Mouse (Mus musculus) midbrain, embryonic 10.5 days (tissue): ENCODE data around the gene Phf21b. TPM values are rescaled to one million over a fixed set of nuclear protein-coding genes. Genes with fewer than 3 reads are reported as not detected.

Source experiments
- DNase-seq: peaks from one replicate; pipeline ENCODE4 v3.0.0-alpha.2; 2017; ENCODE audit warnings: low spot score
- H3K27ac ChIP-seq: fragments of 300-500 bp; sonication (generic); replicated peaks from 2 replicates; pipeline ENCODE4 v1.5.1; 2016; ENCODE audit warnings: mild to moderate bottlenecking
- H3K27me3 ChIP-seq: fragments of 300-500 bp; sonication (generic); 2 replicates; pipeline ENCODE4 v1.6.1; 2016; ENCODE audit warnings: low read depth, mild to moderate bottlenecking; ENCODE audit not compliant: poor library complexity, severe bottlenecking
- H3K36me3 ChIP-seq: fragments of 300-500 bp; sonication (generic); 2 replicates; pipeline ENCODE4 v1.6.1; 2016; ENCODE audit warnings: mild to moderate bottlenecking, moderate library complexity
- H3K4me1 ChIP-seq: fragments of 300-500 bp; sonication (generic); 2 replicates; pipeline ENCODE4 v1.6.1; 2016
- H3K4me3 ChIP-seq: fragments of 300-500 bp; sonication (generic); 2 replicates; pipeline ENCODE4 v1.5.1; 2016; ENCODE audit warnings: mild to moderate bottlenecking, moderate library complexity
- H3K9me3 ChIP-seq: fragments of 300-500 bp; sonication (generic); replicated peaks from 2 replicates; pipeline ENCODE4 v1.6.1; 2016; ENCODE audit warnings: mild to moderate bottlenecking
- WGBS: fragments of 180-500 bp; shearing (Covaris S2); methylation state at CpG from one replicate; pipeline ENCODE4 v1.1.7; 2016; 5-methylcytosine and 5-hydroxymethylcytosine counted together
- polyA plus RNA-seq: library from polyadenylated mRNA; unstranded; fragments of >200 nt; fragmentation: Nextera tagmentation; extraction: Ambion mirVana; gene quantifications from 2 replicates; pipeline ENCODE4 v1.2.1, GENCODE M21; 2016

Phf21b gene
- polyA plus RNA-seq, 1 experiment from 2014 or later = 9.5 TPM

GRCm38 (mm10) chr15:84840560-84840959 is 15.3 kb downstream of the Phf21b start:
- Histone ChIP-seq H3K27me3 (no peaks in the 10 kb centered on the region), H3K27ac (no peak overlapping the region), H3K36me3 (peaks cover 42% of the 10 kb centered on the region), H3K4me1 (peaks cover 61% of the 10 kb centered on the region), H3K9me3 (no peaks in the 10 kb centered on the region), H3K4me3 (no peak overlapping the region)
- DNase-seq = no peak
- 79% methylated on average over 3 of the region's 3 CpGs for WGBS

GRCm38 (mm10) chr15:84839521-84839920 is 16.3 kb downstream of the Phf21b start:
- peaks cover 51% of the 10 kb centered on the region for H3K4me1 ChIP-seq
- DNase-seq = no peak
- no peak overlapping the region for H3K4me3 ChIP-seq
- H3K27me3 ChIP-seq = no peaks in the 10 kb centered on the region
- no peak overlapping the region for H3K27ac ChIP-seq
- H3K36me3 ChIP-seq = peaks cover 42% of the 10 kb centered on the region
- WGBS = 88% methylated on average over 3 of the region's 3 CpGs
- no peaks in the 10 kb centered on the region for H3K9me3 ChIP-seq

- no peak for DNase-seq
- Histone ChIP-seq H3K27ac (no peak overlapping the region), H3K4me1 (peaks cover 47% of the 10 kb centered on the region), H3K9me3 (no peaks in the 10 kb centered on the region), H3K36me3 (peaks cover 33% of the 10 kb centered on the region), H3K4me3 (no peak overlapping the region), H3K27me3 (no peaks in the 10 kb centered on the region)
- 94% methylated on average over 6 of the region's 6 CpGs for WGBS
Measured at GRCm38 (mm10) chr15:84837896-84838295, 18.0 kb downstream of the Phf21b start.

GRCm38 (mm10) chr15:84829416-84829815 is 26.4 kb downstream of the Phf21b start:
- Histone ChIP-seq H3K4me3 (no peak overlapping the region), H3K27ac (no peak overlapping the region), H3K9me3 (0 out of 2 replicates have a peak, but pooled peaks cover 4% of the 10 kb centered on the region), H3K36me3 (peaks cover 41% of the 10 kb centered on the region), H3K27me3 (no peaks in the 10 kb centered on the region), H3K4me1 (peaks cover 52% of the 10 kb centered on the region)
- DNase-seq = peak; percentile 77
- WGBS = 22% methylated on average over 15 of the region's 15 CpGs

GRCm38 (mm10) chr15:84828603-84829002 is 27.2 kb downstream of the Phf21b start:
- H3K9me3 ChIP-seq = 0 out of 2 replicates have a peak, but pooled peaks cover 4% of the 10 kb centered on the region
- H3K4me1 ChIP-seq = peaks cover 47% of the 10 kb centered on the region
- DNase-seq = no peak
- H3K27me3 ChIP-seq = no peaks in the 10 kb centered on the region
- WGBS = 93% methylated on average over 12 of the region's 12 CpGs
- no peak overlapping the region for H3K27ac ChIP-seq
- peaks cover 47% of the 10 kb centered on the region for H3K36me3 ChIP-seq
- H3K4me3 ChIP-seq = no peak overlapping the region

- H3K27ac ChIP-seq = no peak overlapping the region
- H3K27me3 ChIP-seq = no peaks in the 10 kb centered on the region
- H3K4me1 ChIP-seq = peaks cover 15% of the 10 kb centered on the region; the same call in 1 of the 2 replicates
- WGBS = 94% methylated on average over 4 of the region's 4 CpGs
- H3K9me3 ChIP-seq = 0 out of 2 replicates have a peak, but pooled peaks cover 4% of the 10 kb centered on the region
- no peak overlapping the region for H3K4me3 ChIP-seq
- DNase-seq = no peak
- H3K36me3 ChIP-seq = peaks cover 60% of the 10 kb centered on the region
Measured at GRCm38 (mm10) chr15:84823086-84823485, 32.8 kb downstream of the Phf21b start.

- peaks cover 67% of the 10 kb centered on the region for H3K36me3 ChIP-seq
- no peak overlapping the region for H3K4me3 ChIP-seq
- H3K27me3 ChIP-seq = no peaks in the 10 kb centered on the region
- no peak overlapping the region for H3K27ac ChIP-seq
- WGBS = 93% methylated on average over 4 of the region's 4 CpGs
- DNase-seq = no peak
- H3K4me1 ChIP-seq = peaks cover 8% of the 10 kb centered on the region
- H3K9me3 ChIP-seq = 0 out of 2 replicates have a peak, but pooled peaks cover 4% of the 10 kb centered on the region
Measured at GRCm38 (mm10) chr15:84820811-84821210, 35.0 kb downstream of the Phf21b start.

GRCm38 (mm10) chr15:84818284-84818683 is 37.6 kb downstream of the Phf21b start:
- Histone ChIP-seq H3K36me3 (peaks cover 66% of the 10 kb centered on the region), H3K4me1 (peaks cover 23% of the 10 kb centered on the region)
- 91% methylated on average over 11 of the region's 11 CpGs for WGBS

GRCm38 (mm10) chr15:84817589-84817988 is 38.3 kb downstream of the Phf21b start:
- Histone ChIP-seq H3K4me3 (no peak overlapping the region), H3K9me3 (no peaks in the 10 kb centered on the region), H3K27me3 (no peaks in the 10 kb centered on the region), H3K27ac (no peak overlapping the region), H3K4me1 (peaks cover 30% of the 10 kb centered on the region), H3K36me3 (peaks cover 64% of the 10 kb centered on the region)
- no peak for DNase-seq
- 83% methylated on average over 3 of the region's 3 CpGs for WGBS

More at GRCm38 (mm10) chr15:84818284-84818683, 37.6 kb downstream of the Phf21b start:
- no peak overlapping the region for H3K4me3 ChIP-seq
- no peak for DNase-seq
- no peak overlapping the region for H3K27ac ChIP-seq
- no peaks in the 10 kb centered on the region for H3K9me3 ChIP-seq
- no peaks in the 10 kb centered on the region for H3K27me3 ChIP-seq

- WGBS = 63% methylated on average over 4 of the region's 4 CpGs
- Histone ChIP-seq H3K9me3 (no peaks in the 10 kb centered on the region), H3K4me1 (peaks cover 40% of the 10 kb centered on the region), H3K36me3 (peaks cover 62% of the 10 kb centered on the region), H3K4me3 (no peak overlapping the region), H3K27ac (no peak overlapping the region), H3K27me3 (no peaks in the 10 kb centered on the region)
- DNase-seq = no peak
Measured at GRCm38 (mm10) chr15:84815171-84815570, 40.7 kb downstream of the Phf21b start.

GRCm38 (mm10) chr15:84812831-84813357 is 43.0 kb downstream of the Phf21b start:
- H3K36me3 ChIP-seq = peaks cover 70% of the 10 kb centered on the region
- no peak for DNase-seq
- no peak overlapping the region; the same call in 1 of the 2 replicates for H3K27ac ChIP-seq
- 90% methylated on average over 11 of the region's 11 CpGs for WGBS
- H3K4me1 ChIP-seq = peaks cover 40% of the 10 kb centered on the region
- H3K9me3 ChIP-seq = no peaks in the 10 kb centered on the region
- H3K27me3 ChIP-seq = no peaks in the 10 kb centered on the region
- H3K4me3 ChIP-seq = no peak overlapping the region

- Histone ChIP-seq H3K9me3 (no peaks in the 10 kb centered on the region), H3K4me3 (no peak overlapping the region), H3K4me1 (peaks cover 39% of the 10 kb centered on the region), H3K36me3 (peaks cover 70% of the 10 kb centered on the region), H3K27me3 (no peaks in the 10 kb centered on the region), H3K27ac (no peak overlapping the region)
- 79% methylated on average over 5 of the region's 5 CpGs for WGBS
- no peak for DNase-seq
Measured at GRCm38 (mm10) chr15:84811126-84811525, 44.7 kb downstream of the Phf21b start.

- Histone ChIP-seq H3K27ac (no peak overlapping the region), H3K36me3 (peaks cover 72% of the 10 kb centered on the region), H3K27me3 (no peaks in the 10 kb centered on the region), H3K4me3 (no peak overlapping the region), H3K4me1 (peaks cover 23% of the 10 kb centered on the region), H3K9me3 (peaks cover 10% of the 10 kb centered on the region; the same call in 1 of the 2 replicates)
- no peak for DNase-seq
- WGBS = 89% methylated on average over 21 of the region's 21 CpGs
Measured at GRCm38 (mm10) chr15:84809275-84809952, 46.4 kb downstream of the Phf21b start.
